Mouse (Mus musculus) spleen, adult 2 months (tissue): Measurements from ENCODE around the gene Gng7. TPM values are rescaled to one million over a fixed set of nuclear protein-coding genes. Genes with fewer than 3 reads are reported as not detected.

Source experiments
- DNase-seq, 2 experiments: peaks; one replicate each; pipeline versions ENCODE4 v3.0.0 to v3.0.0-alpha.2; 2012 to 2021; ENCODE audit warnings: low spot score in 2 of 2, low read depth in 1 of 2
- H3K27ac ChIP-seq: fragments of 200-500 bp; 2 replicates; pipeline ENCODE4 v1.5.1; 2012; ENCODE audit warnings: low read length, inconsistent platforms; ENCODE audit not compliant: insufficient read depth
- H3K27me3 ChIP-seq: fragments of 200-500 bp; 2 replicates; pipeline ENCODE4 v1.6.1; 2012; ENCODE audit warnings: mild to moderate bottlenecking, moderate library complexity, low read length, inconsistent platforms; ENCODE audit not compliant: control insufficient read depth, insufficient read depth
- H3K36me3 ChIP-seq: fragments of 200-500 bp; 2 replicates; pipeline ENCODE4 v1.6.1; 2012; ENCODE audit warnings: mild to moderate bottlenecking, low read length, inconsistent platforms; ENCODE audit not compliant: control insufficient read depth, insufficient read depth
- H3K4me1 ChIP-seq: fragments of 200-500 bp; 2 replicates; pipeline ENCODE4 v1.6.1; 2011; ENCODE audit warnings: inconsistent platforms; ENCODE audit not compliant: control insufficient read depth, insufficient read depth, insufficient read length
- H3K4me3 ChIP-seq: fragments of 200-500 bp; 2 replicates; pipeline ENCODE4 v1.5.1; 2011; ENCODE audit warnings: mild to moderate bottlenecking, inconsistent platforms; ENCODE audit not compliant: insufficient read depth, insufficient read length; ENCODE audit errors: extremely low read depth
- CTCF ChIP-seq: fragments of 200-500 bp; IDR thresholded peaks from 2 replicates; pipeline ENCODE4 v1.5.1; 2011; ENCODE audit warnings: mild to moderate bottlenecking, inconsistent platforms; ENCODE audit not compliant: insufficient read depth, insufficient read length, insufficient replicate concordance; ENCODE audit errors: extremely low read depth
- POLR2A ChIP-seq: fragments of 200-500 bp; IDR thresholded peaks from 2 replicates; pipeline ENCODE4 v1.6.1; 2011; ENCODE audit warnings: low read depth, low read length, inconsistent platforms
- WGBS: fragments of 180-500 bp; shearing (Covaris S2); methylation state at CpG from one replicate; pipeline ENCODE4 v1.1.7; 2018; 5-methylcytosine and 5-hydroxymethylcytosine counted together
- polyA plus RNA-seq: library from polyadenylated mRNA; depleted of rRNA; stranded (reverse); fragments of >200 nt; gene quantifications from 2 replicates; pipeline ENCODE4 v1.2.3, GENCODE M21; 2012

Gng7 gene
- polyA plus RNA-seq, 1 experiment: 0.91 TPM

GRCm38 (mm10) chr10:80939671-80940070 is 75.1 kb downstream of the Gng7 start:
- Histone ChIP-seq H3K4me1 (peaks cover 46% of the 10 kb centered on the region), H3K4me3 (peak overlapping the region; percentile 43; the same call in 1 of the 2 replicates), H3K27ac (no peak overlapping the region), H3K27me3 (no peaks in the 10 kb centered on the region), H3K36me3 (no peaks in the 10 kb centered on the region)
- peak in 1 of 2 experiments; percentile 68 for DNase-seq
- WGBS: 2% methylated on average over 28 of the region's 28 CpGs
- no peak for TF ChIP-seq POLR2A
- TF ChIP-seq CTCF: no peak

- Histone ChIP-seq H3K27me3 (no peaks in the 10 kb centered on the region), H3K27ac (no peak overlapping the region), H3K4me1 (peaks cover 46% of the 10 kb centered on the region), H3K4me3 (no peak overlapping the region), H3K36me3 (no peaks in the 10 kb centered on the region)
- WGBS: 23% methylated on average over 14 of the region's 15 CpGs
- no peak for DNase-seq
- TF ChIP-seq POLR2A (no peak), CTCF (no peak)
These were observed 75.8 kb downstream of the Gng7 start for GRCm38 (mm10) chr10:80938831-80939550.

DNA sequence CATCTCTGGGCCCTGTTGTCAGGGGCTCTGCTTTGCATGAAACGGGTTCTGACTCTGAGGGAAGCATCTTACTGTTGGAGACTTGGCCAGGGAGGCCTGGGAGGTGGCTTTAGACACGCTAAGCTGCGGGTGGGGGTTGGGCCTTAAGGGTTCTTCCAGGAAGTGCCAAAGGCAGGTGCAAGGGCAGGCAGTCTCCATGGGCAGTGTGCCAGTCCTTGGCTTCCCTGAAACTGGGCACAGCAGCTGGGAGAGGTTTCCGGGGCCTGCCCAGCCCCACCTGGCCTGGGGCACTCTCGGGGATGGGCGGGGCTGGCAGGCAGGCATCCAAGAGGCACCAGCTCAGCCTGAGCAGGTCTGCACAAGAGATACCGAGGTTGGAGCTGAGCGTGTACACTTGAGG is 77.1 kb downstream of the Gng7 start:
- 9% methylated on average over 8 of the region's 8 CpGs for WGBS
- H3K27ac ChIP-seq: no peak overlapping the region
- H3K4me3 ChIP-seq: no peak overlapping the region
- H3K36me3 ChIP-seq: no peaks in the 10 kb centered on the region
- TF ChIP-seq POLR2A (no peak), CTCF (no peak)
- DNase-seq: no peak
- H3K4me1 ChIP-seq: peaks cover 45% of the 10 kb centered on the region
- no peaks in the 10 kb centered on the region for H3K27me3 ChIP-seq

GRCm38 (mm10) chr10:80936810-80937164 is 78.0 kb downstream of the Gng7 start:
- Histone ChIP-seq H3K36me3 (0 out of 2 replicates have a peak, but pooled peaks cover under 1% of the 10 kb centered on the region), H3K4me1 (peaks cover 51% of the 10 kb centered on the region), H3K27me3 (no peaks in the 10 kb centered on the region), H3K27ac (no peak overlapping the region), H3K4me3 (no peak overlapping the region)
- WGBS: 20% methylated on average over 6 of the region's 6 CpGs
- no peak for DNase-seq
- TF ChIP-seq CTCF (no peak), POLR2A (no peak)

DNA sequence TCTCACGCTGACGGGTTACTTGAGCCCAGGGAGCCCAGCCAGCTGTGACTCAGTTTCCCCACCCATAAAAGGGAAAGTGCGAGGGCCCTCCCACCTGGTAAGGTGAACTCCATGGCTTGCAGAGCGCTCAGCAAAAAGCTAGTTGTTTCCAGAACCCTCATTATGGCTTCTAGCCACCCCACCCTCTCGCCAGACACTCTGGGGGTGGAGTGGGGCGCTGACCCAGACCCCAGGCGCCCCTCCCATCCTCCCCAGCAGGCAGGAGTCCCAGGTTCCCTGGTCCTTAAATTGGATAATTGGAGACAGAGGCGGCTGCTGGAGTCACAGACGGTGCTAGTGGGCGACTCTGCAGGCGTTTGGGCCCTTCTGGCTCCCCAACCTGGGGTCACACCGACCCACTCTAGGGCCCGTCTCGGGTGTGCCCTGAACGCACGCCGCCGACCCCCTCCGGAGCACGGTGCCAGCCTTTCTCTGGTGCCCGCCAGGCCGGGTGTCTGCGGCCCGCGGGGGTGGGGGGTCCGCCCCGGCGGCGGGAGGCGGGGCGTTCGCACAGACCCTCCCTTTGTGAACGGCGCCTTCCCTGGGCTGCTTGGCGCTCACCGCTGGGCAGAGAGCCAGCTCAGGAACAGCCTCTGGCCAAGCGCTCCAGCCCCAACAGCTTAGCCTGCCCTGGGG is 78.5 kb downstream of the Gng7 start:
- Histone ChIP-seq H3K27ac (no peak overlapping the region), H3K4me1 (peaks cover 54% of the 10 kb centered on the region), H3K36me3 (0 out of 2 replicates have a peak, but pooled peaks cover 2% of the 10 kb centered on the region), H3K27me3 (no peaks in the 10 kb centered on the region), H3K4me3 (no peak overlapping the region)
- 7% methylated on average over 33 of the region's 37 CpGs for WGBS
- TF ChIP-seq POLR2A (no peak), CTCF (no peak)
- no peak for DNase-seq

DNA sequence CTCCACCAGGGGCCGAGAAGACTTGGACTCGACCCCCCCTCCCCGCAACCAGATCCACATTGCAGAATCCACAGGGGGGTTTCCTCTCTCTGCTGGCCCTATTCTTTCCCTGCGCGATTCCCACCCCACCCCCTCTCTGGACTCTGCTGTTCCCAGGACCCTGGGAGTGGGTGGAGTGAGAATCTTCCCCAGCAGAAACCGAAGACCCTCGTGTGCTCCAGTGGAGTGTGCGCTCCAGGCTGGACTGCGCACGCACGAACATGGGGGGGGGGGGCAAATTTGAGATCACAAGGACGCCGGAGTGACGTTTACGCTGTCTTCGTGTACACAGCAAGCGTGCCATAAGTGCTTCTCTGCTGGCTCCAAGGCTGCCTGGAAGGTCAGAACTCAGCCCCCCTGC is 79.0 kb downstream of the Gng7 start:
- Histone ChIP-seq H3K4me3 (no peak overlapping the region), H3K36me3 (0 out of 2 replicates have a peak, but pooled peaks cover 2% of the 10 kb centered on the region), H3K27me3 (no peaks in the 10 kb centered on the region), H3K27ac (no peak overlapping the region), H3K4me1 (peaks cover 57% of the 10 kb centered on the region)
- no peak for DNase-seq
- WGBS: 31% methylated on average over 17 of the region's 17 CpGs
- TF ChIP-seq POLR2A: no peak
- TF ChIP-seq CTCF: no peak

- H3K4me3 ChIP-seq: no peak overlapping the region
- 11% methylated on average over 3 of the region's 3 CpGs for WGBS
- peak in 1 of 2 experiments; percentile 49 for DNase-seq
- H3K4me1 ChIP-seq: peaks cover 58% of the 10 kb centered on the region
- H3K27ac ChIP-seq: no peak overlapping the region
- TF ChIP-seq CTCF (no peak), POLR2A (no peak)
- H3K36me3 ChIP-seq: 0 out of 2 replicates have a peak, but pooled peaks cover 2% of the 10 kb centered on the region
- H3K27me3 ChIP-seq: no peaks in the 10 kb centered on the region
These were observed 79.5 kb downstream of the Gng7 start for GRCm38 (mm10) chr10:80935241-80935640.
